Mouse (Mus musculus) kidney, embryonic 14.5 days (tissue): ENCODE results near the gene Galk2. TPM values are rescaled to one million over a fixed set of nuclear protein-coding genes. Genes with fewer than 3 reads are reported as not detected.
A peak's percentile ranks its signal among the peaks of the same experiment; 100 is the strongest.

Experiments
- ATAC-seq: fragments of 200-750 bp; cut with Nextera tagmentation; 2 replicates; pipeline ENCODE4 v1.8.0; 2017; ENCODE audit warnings: moderate number of reproducible peaks, mild to moderate bottlenecking, moderate TSS enrichment, moderate library complexity; ENCODE audit not compliant: low FRiP score, low TSS enrichment
- H3K27ac ChIP-seq: fragments of 300-500 bp; sonication (generic); 2 replicates; pipeline ENCODE4 v1.5.1; 2014; ENCODE audit warnings: low read depth, mild to moderate bottlenecking, low read length, moderate library complexity, mixed read lengths
- H3K27me3 ChIP-seq: fragments of 300-500 bp; sonication (generic); 2 replicates; pipeline ENCODE4 v1.6.1; 2014; ENCODE audit warnings: mild to moderate bottlenecking, low read length; ENCODE audit not compliant: control insufficient read depth, insufficient read depth
- H3K36me3 ChIP-seq: fragments of 300-500 bp; sonication (generic); 2 replicates; pipeline ENCODE4 v1.6.1; 2014; ENCODE audit warnings: low read length, mixed read lengths; ENCODE audit not compliant: control insufficient read depth, insufficient read depth
- H3K4me1 ChIP-seq: fragments of 300-500 bp; sonication (generic); 2 replicates; pipeline ENCODE4 v1.6.1; 2014; ENCODE audit warnings: low read length, mixed read lengths; ENCODE audit not compliant: control insufficient read depth, insufficient read depth
- H3K4me2 ChIP-seq: fragments of 300-500 bp; sonication (generic); replicated peaks from 2 replicates; pipeline ENCODE4 v1.6.1; 2014; ENCODE audit warnings: low read depth, mild to moderate bottlenecking, low read length
- H3K4me3 ChIP-seq: fragments of 300-500 bp; sonication (generic); 2 replicates; pipeline ENCODE4 v1.5.1; 2014; ENCODE audit warnings: mild to moderate bottlenecking, low read length
- H3K9ac ChIP-seq: fragments of 300-500 bp; sonication (generic); 2 replicates; pipeline ENCODE4 v1.6.1; 2014; ENCODE audit warnings: low read depth, mild to moderate bottlenecking, low read length, moderate library complexity
- H3K9me3 ChIP-seq: fragments of 300-500 bp; sonication (generic); 2 replicates; pipeline ENCODE4 v1.6.1; 2016; ENCODE audit warnings: low read length; ENCODE audit not compliant: control insufficient read depth
- WGBS: fragments of 180-500 bp; shearing (Covaris S2); extraction: QIAGEN DNeasy Blood & Tissue Kit; methylation state at CpG from one replicate; pipeline ENCODE4 v1.1.7; 2014; 5-methylcytosine and 5-hydroxymethylcytosine counted together
- polyA plus RNA-seq: library from polyadenylated mRNA; unstranded; fragments of >200 nt; fragmentation: Nextera tagmentation; extraction: Ambion mirVana; gene quantifications from 2 replicates; pipeline ENCODE4 v1.2.1, GENCODE M21; 2014

The Galk2 gene
- polyA plus RNA-seq, 1 experiment from 2014 or later: 60.0 TPM

- H3K9ac ChIP-seq: no peak overlapping the region
- H3K4me2 ChIP-seq: no peak overlapping the region
- no peak overlapping the region for H3K27ac ChIP-seq
- 78% methylated on average over 3 of the region's 3 CpGs for WGBS
- H3K4me3 ChIP-seq: no peak overlapping the region
- H3K27me3 ChIP-seq: no peaks in the 10 kb centered on the region
- no peaks in the 10 kb centered on the region for H3K4me1 ChIP-seq
- H3K9me3 ChIP-seq: no peaks in the 10 kb centered on the region
- ATAC-seq: no peak
- peaks cover 5% of the 10 kb centered on the region; the same call in 1 of the 2 replicates for H3K36me3 ChIP-seq
Measured at GRCm38 (mm10) chr2:125925081-125925480, 66.2 kb downstream of the Galk2 start.

- H3K4me1 ChIP-seq: no peaks in the 10 kb centered on the region
- no peaks in the 10 kb centered on the region for H3K27me3 ChIP-seq
- H3K9ac ChIP-seq: no peak overlapping the region
- no peak overlapping the region for H3K27ac ChIP-seq
- H3K4me3 ChIP-seq: no peak overlapping the region
- peaks cover 14% of the 10 kb centered on the region; the same call in 1 of the 2 replicates for H3K36me3 ChIP-seq
- no peak overlapping the region for H3K4me2 ChIP-seq
- no peaks in the 10 kb centered on the region for H3K9me3 ChIP-seq
- WGBS: 95% methylated on average over 3 of the region's 3 CpGs
- ATAC-seq: no peak
Measured at GRCm38 (mm10) chr2:125929396-125929795, 70.5 kb downstream of the Galk2 start.

GRCm38 (mm10) chr2:125929872-125930271, 71.0 kb downstream of the Galk2 start:
- Histone ChIP-seq H3K9ac (no peak overlapping the region), H3K36me3 (peaks cover 14% of the 10 kb centered on the region; the same call in 1 of the 2 replicates), H3K4me2 (no peak overlapping the region), H3K4me1 (no peaks in the 10 kb centered on the region), H3K27me3 (no peaks in the 10 kb centered on the region), H3K27ac (no peak overlapping the region), H3K4me3 (no peak overlapping the region), H3K9me3 (no peaks in the 10 kb centered on the region)
- no peak for ATAC-seq
- WGBS: 52% methylated on average over 2 of the region's 2 CpGs

- WGBS: 88% methylated on average over 5 of the region's 5 CpGs
- no peak overlapping the region for H3K4me3 ChIP-seq
- no peak overlapping the region for H3K9ac ChIP-seq
- no peak overlapping the region for H3K4me2 ChIP-seq
- H3K27me3 ChIP-seq: no peaks in the 10 kb centered on the region
- H3K27ac ChIP-seq: no peak overlapping the region
- H3K4me1 ChIP-seq: no peaks in the 10 kb centered on the region
- no peaks in the 10 kb centered on the region for H3K9me3 ChIP-seq
- H3K36me3 ChIP-seq: peaks cover 14% of the 10 kb centered on the region; the same call in 1 of the 2 replicates
- ATAC-seq: no peak
Measured at GRCm38 (mm10) chr2:125931193-125931592, 72.3 kb downstream of the Galk2 start.

DNA sequence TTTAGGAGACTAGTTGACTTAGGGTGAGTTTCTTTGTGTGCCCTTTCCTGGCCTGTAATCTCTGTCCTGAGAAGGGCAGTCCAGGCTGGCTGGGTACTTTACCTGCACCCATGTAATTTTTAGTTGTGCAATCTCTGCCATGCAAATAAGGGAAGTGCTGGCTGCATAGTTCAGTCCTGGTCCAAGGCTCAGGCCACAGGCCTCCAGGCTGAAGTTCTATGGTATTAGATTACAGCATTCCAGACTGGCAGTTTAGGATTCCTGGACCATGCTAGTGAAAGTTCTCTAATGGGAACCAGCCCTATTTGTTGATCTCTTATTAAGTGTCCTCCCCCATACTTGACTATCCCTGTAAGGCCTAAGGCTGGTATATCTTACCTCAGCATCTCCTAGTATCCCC, 73.8 kb downstream of the Galk2 start:
- H3K9me3 ChIP-seq: no peaks in the 10 kb centered on the region
- H3K4me3 ChIP-seq: no peak overlapping the region
- no peak overlapping the region for H3K27ac ChIP-seq
- no peaks in the 10 kb centered on the region for H3K27me3 ChIP-seq
- no peak overlapping the region for H3K9ac ChIP-seq
- peaks cover 14% of the 10 kb centered on the region; the same call in 1 of the 2 replicates for H3K36me3 ChIP-seq
- 0 out of 2 replicates have a peak, but pooled peaks have one; percentile 39 for ATAC-seq
- H3K4me1 ChIP-seq: no peaks in the 10 kb centered on the region
- H3K4me2 ChIP-seq: no peak overlapping the region

DNA sequence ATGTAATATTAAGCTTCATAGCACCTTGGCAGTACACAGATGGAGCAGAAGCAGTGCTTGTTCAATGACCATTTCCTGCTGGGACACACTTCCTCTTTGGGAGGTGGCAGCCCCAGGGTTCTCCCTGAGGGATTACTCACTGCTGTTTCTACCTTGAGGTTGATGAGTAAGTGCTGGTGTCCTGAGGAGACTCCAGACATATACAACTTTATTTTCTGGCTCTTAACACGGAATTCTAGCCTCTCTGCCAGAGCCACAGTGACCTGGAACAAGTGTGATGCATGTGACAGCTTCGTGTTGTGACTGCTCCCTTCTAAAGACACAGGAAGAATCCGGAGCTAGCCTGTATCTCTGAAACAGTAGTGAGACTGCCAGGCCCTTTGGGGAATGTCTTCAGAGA, 75.1 kb downstream of the Galk2 start:
- Histone ChIP-seq H3K4me2 (no peak overlapping the region), H3K27ac (no peak overlapping the region), H3K27me3 (no peaks in the 10 kb centered on the region), H3K4me1 (no peaks in the 10 kb centered on the region), H3K9ac (no peak overlapping the region), H3K9me3 (no peaks in the 10 kb centered on the region), H3K4me3 (no peak overlapping the region), H3K36me3 (peaks cover 16% of the 10 kb centered on the region; the same call in 1 of the 2 replicates)
- no peak for ATAC-seq
- WGBS: 82% methylated on average over 3 of the region's 3 CpGs

DNA sequence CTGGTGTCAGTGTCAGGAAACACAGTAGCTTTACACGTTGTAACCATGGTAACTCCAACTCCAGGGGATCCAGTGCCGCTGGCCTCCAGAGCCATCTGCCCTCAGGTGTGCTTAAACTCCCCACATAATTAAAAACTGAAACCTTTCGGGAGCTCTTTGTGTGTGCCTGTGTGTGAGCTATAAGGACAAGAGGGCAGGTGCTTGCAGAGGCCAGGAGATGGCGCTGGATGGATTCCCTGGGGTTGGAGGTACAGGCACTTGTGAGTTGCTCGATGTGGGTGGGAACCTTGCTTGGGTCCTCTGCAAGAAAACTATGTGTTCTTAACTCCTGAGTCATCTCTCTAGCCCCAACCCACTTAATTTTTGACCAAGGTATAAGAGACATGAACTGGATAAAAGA, 77.5 kb downstream of the Galk2 start:
- no peak for ATAC-seq
- 67% methylated on average over 5 of the region's 5 CpGs for WGBS
- no peak overlapping the region for H3K4me2 ChIP-seq

GRCm38 (mm10) chr2:125938993-125939642, 80.2 kb downstream of the Galk2 start:
- Histone ChIP-seq H3K27me3 (no peaks in the 10 kb centered on the region), H3K4me3 (no peak overlapping the region), H3K4me1 (no peaks in the 10 kb centered on the region), H3K9me3 (no peaks in the 10 kb centered on the region), H3K27ac (no peak overlapping the region), H3K4me2 (no peak overlapping the region), H3K36me3 (peaks cover 6% of the 10 kb centered on the region; the same call in 1 of the 2 replicates), H3K9ac (no peak overlapping the region)
- WGBS: 92% methylated on average over 6 of the region's 6 CpGs
- ATAC-seq: no peak

More for the DNA sequence above, 77.5 kb downstream of the Galk2 start:
- H3K4me3 ChIP-seq: no peak overlapping the region
- no peaks in the 10 kb centered on the region for H3K27me3 ChIP-seq
- no peaks in the 10 kb centered on the region for H3K4me1 ChIP-seq
- no peaks in the 10 kb centered on the region for H3K9me3 ChIP-seq
- no peak overlapping the region for H3K9ac ChIP-seq
- H3K27ac ChIP-seq: no peak overlapping the region
- H3K36me3 ChIP-seq: peaks cover 12% of the 10 kb centered on the region; the same call in 1 of the 2 replicates

DNA sequence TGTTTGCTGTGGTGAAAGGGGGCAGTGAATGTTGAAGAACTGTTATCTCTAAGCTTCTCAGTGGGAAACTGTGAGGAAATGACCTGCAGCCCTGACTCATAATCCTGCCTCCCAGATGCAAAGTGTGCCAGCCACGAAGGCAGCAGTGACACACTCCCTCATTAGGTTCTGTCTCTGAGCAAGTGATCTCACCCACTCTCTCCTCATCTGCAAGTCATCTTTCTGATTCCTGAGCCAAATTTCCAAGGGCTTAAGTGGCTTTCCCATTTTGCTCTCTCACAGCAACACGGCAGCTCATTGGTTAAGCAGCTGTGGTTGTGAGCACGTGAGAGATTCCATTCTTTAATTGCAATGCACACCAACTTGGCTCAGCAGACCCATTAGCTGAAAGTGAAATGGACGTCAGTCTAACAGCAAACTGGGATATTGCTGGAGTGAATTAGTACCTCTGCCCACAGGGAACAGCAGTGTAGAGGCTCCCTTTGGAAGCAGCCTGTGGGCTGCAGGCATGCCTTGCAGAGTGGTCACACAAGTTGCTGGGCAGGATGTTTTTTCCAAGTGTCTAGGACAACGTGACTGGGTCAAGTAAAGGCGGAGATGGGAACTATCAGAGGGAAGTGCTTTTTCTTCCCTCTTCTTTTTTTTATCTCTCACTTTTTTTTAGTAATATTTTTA, 82.3 kb downstream of the Galk2 start:
- Histone ChIP-seq H3K4me1 (no peaks in the 10 kb centered on the region), H3K9ac (no peak overlapping the region), H3K36me3 (peaks cover 6% of the 10 kb centered on the region; the same call in 1 of the 2 replicates), H3K27me3 (no peaks in the 10 kb centered on the region), H3K9me3 (no peaks in the 10 kb centered on the region), H3K27ac (no peak overlapping the region), H3K4me2 (no peak overlapping the region), H3K4me3 (no peak overlapping the region)
- no peak for ATAC-seq
- 66% methylated on average over 6 of the region's 6 CpGs for WGBS
